Mouse (Mus musculus) liver, adult 2 months (tissue): ENCODE results near the gene Vac14.

ENCODE experiments used
- CTCF ChIP-seq: fragments of 200-500 bp; IDR thresholded peaks from 2 replicates; pipeline ENCODE4 v1.5.1; 2011; ENCODE audit warnings: low read depth, low read length, control low read depth
- POLR2A ChIP-seq: fragments of 200-500 bp; IDR thresholded peaks from 2 replicates; pipeline ENCODE4 v1.6.1; 2011; ENCODE audit warnings: low read length, control low read depth; ENCODE audit not compliant: insufficient read depth; ENCODE audit errors: extremely low read depth

- no peak for TF ChIP-seq CTCF
- no peak for TF ChIP-seq POLR2A
These were observed 54.8 kb downstream of the Vac14 start for GRCm38 (mm10) chr8:110673168-110673567.
